Mouse (Mus musculus) fat pad, adult 2 months (tissue): ENCODE measurements around the gene Pafah1b3.

Source experiments
- DNase-seq: peaks from one replicate; pipeline ENCODE4 v3.0.0-alpha.2; 2011; ENCODE audit warnings: low read depth, low spot score; ENCODE audit errors: extremely low read depth

Pafah1b3 gene

DNA sequence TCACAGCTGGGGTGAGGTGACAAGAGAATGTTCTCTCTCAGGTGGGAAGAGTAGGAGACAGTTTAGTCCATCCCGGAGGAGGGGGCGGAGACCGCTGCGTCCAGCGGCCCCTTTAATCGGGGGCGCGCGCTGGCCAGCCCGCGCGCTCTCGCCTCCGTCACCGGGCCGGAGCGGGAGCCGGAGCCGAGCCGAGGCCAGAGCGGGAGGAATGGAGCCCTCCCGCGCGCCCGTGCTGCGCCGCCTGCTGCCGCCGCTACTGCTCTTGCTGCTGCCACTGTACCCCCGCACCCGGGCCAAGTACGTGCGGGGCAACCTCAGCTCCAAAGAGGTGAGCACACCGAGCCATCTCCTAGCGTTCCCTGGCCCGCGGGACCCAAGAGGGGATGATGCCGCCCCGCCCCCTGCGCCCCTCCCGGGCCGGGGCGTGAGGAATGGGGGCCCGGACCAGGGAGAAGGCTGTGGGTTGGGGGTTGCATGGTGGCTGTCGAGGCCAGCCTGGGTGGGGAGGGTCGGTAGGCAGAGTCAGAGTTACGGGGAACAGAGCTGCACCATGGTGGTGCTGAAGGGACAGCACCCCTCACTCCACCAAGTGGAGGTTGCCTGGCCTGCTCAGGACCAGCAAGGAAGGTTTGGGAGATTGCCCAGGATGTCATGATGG, 8.3 kb upstream of the Pafah1b3 start, which contains the start of gene Tmem145:
Tmem145 (plus strand) TSS at position 151 of the 658 bp plus-strand sequence.
- DNase-seq: no peak

DNA sequence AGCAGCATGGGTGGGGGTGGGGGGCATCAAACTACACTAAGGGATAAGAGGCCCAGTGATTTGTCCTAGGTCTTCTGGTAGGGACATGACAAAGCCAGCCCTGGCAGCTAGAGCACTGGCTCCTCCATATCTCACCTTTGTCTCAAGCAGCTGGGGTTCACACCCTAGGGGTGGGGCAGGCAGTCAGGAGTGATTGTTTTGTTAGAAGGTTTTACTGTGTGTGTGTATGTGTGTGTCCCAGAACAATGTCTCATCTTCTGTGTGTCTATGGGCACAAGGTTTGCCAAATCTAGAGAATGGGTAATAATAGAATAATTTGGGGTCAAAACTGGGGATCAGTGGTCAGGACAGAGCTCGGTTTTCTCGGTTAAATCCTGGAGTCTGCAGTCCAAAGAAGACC, 7.7 kb upstream of the Pafah1b3 start:
- DNase-seq: no peak

DNA sequence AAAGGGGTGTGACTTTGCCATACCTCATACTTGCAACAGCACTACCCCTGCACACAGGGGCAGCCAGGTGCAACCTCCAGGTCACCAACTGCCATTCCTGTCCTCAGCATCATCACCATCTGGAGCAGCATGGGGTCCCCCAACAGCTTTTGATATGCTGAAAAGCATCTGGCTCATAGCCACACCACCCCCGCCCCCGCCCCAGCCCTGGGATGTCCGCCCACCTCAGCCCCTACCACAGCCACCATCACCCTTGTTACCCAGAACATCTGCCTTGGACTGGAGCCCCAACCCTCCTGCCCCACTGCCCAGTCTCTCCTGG, 5.9 kb upstream of the Pafah1b3 start:
- DNase-seq: no peak

DNA sequence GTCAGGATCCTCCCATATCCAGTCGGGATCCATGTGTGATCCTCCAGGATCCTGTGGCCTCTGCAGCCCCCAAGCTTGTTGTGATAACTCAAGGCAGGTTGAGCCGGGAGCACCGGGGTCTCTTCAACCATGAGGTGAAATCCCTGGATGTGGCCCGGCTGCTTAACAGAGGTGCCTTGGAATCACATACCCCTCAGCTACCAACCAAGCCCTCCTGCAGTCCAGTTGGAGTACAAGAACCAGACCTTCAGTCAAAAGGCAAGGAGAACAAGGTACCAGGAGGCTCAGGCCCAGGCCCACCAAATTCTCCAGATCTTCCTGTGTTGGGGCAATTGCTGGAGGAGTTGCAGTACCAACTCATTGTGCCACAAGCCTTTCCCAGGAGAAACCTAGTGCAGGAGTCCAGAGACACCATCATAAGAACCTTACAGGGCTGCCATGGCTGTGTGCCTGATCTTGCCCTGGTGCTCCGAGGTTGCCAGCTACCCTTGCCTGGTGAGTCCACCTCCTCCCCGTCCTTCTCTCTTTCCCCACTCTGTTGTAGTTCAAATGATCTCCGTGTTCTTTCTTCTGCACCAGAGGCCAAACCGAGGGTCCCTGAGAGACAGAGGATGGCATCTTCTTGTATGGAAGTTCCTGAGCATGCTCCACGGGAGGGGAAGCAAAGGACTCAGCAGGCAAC, 5.4 kb upstream of the Pafah1b3 start:
- no peak for DNase-seq

DNA sequence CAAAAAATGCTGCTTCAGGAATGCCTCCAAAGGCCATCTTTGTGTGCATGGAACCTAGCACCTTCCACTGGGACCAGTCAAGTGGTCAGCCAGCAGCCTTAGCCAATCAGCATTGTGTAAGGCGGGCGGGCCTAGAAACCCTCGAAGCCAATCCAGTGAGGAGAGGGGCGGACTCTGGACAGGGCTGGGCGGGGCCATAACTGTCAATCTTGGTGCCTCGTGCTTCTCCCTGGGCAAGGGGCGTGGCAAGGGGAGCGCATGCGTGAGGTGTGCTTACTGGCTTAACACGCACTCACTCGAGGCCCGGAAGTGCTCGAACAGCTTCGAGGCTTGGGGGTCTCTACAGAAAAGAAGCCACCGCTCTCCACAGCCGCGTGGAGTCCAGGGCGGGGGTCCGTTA, 3.3 kb upstream of the Pafah1b3 start, which contains the start of gene Prr19:
Prr19 (plus strand) TSS at position 349 of the 400 bp plus-strand sequence.
- no peak for DNase-seq

DNA sequence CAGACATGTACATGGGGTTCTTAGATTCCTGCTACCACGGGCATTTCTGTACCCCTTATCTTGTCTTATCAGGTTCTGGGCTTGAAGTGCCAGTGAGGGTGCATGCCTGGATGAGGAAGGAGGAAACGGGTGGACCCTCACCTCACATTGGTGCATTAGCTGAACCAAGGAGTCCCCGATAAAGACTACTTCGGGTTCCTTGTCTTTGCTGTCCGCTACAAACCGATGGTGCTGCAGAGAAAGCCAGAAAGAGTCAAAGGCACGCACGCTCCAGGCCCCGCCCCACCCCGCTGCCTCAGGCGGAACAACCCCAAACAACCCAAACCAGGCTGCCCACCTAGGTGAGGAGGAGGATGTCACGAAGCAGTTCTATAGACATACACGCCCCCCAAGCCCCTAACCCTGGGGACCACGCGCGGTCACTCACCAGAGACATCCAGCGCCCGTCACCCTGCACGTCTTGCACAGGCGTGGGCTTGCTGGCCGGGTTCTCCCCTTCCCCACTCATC, 787 bp downstream of the Pafah1b3 start:
- DNase-seq: no peak

DNA sequence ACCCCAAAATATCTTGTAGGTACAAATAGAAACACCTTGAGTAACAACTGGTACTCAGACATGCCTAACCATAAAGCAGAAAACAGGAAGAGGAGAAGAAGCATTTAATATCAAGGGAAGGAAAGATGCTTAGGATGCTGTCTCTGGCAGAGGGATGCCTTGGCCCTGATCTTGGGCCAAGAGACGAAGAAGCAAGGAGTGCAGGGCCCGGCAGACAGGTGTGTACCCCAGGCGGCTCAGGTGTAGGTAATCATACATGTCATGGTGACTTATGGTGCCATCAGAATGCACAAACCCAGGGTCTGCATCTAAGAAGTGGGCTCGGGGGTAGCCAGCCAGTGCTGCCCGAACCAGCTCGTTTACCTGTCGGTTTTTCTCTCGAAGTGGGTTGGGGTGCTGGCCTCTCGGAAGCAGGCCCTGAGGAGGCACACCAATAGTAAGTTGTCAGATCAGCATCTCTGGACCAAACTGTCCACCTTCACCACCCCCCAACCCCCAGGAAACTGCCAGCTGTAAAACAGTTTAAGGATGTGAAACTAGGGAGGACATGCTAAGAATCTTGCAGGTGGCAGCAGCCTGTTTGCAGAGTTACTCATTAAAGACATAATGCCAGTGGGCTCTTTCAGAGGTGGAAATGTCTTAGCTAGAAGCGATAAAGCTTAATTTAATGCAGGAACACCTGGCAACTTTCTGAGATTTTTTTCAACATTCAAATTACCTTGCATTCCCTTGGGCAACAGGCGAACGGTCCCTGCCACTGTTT, 2.6 kb downstream of the Pafah1b3 start:
- no peak for DNase-seq

DNA sequence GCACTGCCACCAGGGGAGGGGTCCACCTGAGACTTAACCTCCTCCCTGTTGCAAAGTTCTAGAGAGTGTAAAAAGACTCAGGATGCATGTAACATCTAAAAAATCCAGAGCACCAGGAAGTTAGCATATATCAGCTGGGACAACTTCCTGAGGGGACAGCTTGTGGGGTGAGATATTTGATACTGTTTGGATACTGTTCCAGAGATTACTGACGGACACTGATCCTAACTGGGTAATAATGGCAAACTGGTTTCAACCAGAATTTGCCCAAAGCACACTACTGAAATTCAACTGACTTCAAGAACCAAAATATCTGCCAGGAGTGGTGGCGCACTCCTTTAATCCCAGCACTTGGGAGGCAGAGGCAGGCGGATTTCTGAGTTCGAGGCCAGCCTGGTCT, 3.3 kb downstream of the Pafah1b3 start:
- no peak for DNase-seq

DNA sequence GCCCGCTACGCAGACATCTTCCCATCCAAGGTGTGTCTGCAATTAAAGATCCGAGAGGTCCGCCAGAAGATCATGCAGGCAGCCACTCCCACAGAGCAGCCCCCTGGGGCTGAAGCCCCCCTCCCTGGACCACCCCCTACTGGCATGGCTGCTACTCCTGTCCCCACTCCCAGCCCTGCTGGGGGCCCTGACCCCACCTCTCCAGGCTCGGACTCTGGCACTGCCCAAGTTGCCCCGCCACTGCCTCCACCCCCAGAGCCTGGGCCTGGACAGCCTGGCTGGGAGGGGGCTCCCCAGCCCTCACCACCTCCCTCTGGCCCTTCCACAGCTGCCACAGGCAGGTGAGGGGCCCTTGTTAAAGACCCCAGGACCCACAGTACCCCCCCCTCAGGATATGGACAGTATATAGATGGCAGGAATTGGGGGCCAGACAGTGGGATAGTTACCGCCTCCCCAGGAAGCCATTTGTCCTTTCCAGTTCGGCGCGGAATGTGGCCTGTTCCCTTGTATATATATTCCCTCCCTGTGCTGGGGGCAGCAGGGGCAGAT, 4.5 kb downstream of the Pafah1b3 start:
- no peak for DNase-seq

DNA sequence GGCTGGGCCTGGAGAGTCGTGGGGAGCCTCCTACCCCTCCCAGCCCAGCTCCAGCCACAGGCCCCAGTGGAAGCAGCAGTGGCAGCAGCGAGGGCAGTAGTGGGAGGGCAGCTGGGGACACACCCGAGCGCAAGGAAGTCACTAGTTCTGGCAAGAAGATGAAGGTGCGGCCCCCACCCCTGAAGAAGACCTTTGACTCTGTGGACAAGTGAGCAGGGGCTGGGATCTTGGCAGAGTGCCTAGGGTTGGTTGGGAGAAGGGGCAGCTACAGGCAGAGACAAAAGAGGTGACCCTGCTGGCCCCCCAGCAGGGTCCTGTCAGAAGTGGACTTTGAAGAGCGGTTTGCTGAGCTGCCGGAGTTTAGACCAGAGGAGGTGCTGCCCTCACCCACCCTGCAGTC, 5.7 kb downstream of the Pafah1b3 start:
- no peak for DNase-seq

DNA sequence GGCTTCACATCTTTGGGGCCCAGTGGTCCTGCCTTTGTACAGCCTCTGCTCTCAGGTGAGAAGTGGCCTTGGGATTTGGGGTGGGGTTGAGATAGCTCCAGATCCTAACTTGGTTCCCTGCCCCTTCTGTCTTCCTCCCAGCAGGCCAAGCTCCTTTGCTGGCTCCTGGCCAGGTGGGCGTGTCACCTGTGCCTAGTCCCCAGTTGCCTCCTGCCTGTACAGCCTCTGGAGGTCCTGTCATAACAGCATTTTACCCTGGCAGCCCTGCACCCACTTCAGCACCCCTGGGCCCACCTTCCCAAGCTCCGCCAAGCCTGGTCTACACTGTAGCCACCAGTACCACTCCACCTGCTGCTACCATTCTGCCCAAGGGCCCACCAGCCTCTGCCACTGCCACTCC, 6.9 kb downstream of the Pafah1b3 start:
- no peak for DNase-seq

DNA sequence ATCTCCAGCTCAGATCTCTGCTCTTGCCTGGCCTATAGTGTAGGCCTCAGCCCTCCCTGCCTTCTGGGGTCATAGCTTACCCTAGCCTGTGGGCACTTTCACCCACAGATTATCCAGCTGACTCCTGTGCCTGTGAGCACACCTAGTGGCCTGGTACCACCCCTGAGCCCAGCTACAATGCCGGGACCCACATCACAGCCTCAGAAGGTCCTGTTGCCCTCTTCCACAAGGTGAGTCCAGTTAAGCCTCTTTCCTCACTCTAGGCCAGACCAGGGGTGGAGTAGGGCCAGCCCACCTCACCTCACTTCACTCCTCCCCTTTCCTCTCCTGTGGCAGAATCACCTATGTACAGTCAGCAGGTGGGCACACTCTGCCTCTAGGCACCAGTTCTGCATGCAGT, 7.3 kb downstream of the Pafah1b3 start:
- DNase-seq: no peak

DNA sequence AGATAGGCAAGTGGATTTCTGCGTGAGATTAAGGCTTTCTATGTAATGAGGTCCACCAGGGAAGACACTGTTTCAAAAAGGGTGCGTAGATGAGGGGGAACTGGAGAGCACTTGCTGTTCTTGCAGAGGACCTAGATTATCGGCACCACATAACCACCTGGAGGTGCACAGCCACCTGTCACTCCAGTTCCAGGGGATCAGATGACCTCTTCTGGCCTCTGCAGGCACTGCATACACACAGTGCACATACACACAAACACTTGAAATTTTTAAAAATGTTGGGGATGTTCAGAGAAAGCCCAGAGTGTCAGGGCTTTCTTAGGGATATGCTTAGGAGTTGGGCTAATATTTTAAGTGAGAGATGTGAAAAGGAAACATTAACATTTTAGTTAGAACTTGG, 7.9 kb downstream of the Pafah1b3 start:
- no peak for DNase-seq

DNA sequence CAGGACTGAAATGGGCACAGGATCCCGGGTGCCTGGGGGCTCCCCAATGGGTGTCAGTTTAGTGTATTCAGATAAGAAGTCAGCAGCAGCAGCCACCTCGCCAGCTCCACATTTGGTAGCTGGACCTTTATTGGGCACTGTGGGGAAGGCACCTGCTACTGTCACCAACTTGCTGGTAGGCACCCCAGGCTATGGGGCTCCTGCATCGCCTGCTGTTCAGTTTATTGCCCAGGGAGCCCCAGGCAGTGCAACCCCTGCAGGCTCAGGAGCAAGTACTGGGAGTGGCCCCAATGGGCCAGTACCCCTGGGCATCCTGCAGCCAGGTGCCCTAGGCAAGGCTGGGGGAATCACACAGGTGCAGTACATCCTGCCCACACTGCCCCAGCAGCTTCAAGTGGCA, 9.1 kb downstream of the Pafah1b3 start:
- DNase-seq: no peak

DNA sequence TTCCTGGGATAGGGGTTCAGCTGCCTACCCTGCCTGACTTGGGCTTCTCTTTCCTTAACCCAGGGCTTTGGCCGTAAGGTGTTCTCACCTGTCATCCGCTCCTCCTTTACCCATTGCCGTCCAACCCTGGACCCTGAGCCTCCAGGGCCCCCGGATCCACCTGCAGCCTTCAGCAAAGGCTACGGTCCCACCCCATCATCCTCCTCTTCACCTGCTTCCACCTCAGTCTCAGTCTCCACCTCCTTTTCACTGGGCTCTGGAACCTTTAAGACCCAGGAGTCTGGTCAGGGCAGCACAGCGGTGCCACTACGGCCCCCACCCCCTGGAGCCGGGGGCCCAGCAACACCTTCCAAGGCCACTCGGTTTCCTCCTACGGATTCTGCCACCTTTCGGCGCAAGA, 9.8 kb downstream of the Pafah1b3 start:
- DNase-seq: no peak

DNA sequence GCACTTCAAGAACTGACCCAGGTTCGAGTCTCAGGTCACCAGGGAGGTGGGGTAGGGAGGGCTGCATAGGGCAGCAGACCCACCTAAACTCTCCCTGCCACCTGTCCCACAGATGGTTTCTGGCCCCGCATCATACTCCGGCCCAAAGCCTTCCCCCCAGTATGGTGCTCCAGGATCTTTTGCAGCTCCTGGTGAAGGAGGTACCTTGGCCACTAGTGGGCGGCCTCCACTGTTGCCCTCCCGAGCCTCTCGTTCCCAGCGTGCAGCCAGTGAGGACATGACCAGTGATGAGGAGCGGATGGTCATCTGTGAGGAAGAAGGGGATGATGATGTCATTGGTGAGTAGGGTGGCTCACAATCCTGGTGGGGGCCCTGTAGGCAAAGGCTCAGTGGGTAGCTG, 10.8 kb downstream of the Pafah1b3 start:
- no peak for DNase-seq

DNA sequence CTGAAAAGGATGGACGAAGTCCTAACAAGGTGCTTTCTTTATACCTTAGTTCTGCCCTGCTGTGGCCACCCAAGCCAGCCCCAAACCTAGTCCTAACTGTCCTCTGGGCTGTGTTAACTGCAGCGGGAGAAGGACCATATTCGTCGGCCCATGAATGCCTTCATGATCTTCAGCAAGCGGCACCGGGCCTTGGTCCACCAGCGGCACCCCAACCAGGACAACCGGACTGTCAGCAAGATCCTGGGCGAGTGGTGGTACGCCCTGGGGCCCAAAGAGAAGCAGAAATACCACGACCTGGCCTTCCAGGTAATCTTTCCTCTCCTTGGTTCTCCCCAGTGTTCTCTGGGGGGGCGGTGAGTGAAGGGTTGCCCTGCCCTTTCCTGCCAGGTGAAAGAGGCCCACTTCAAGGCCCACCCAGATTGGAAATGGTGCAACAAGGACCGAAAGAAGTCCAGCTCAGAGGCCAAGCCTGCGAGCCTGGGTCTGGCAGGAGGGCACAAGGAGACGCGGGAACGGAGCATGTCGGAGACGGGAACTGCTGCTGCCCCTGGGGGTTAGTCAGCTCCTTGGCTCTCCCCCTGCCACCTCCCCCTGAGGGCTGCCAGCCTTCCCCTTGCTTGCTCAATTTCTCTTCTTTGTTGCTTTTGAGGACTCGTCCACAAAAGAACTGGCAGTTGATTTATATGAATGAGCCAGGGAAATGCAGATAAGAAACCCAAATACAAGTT, 12.1 kb downstream of the Pafah1b3 start:
- DNase-seq: no peak

DNA sequence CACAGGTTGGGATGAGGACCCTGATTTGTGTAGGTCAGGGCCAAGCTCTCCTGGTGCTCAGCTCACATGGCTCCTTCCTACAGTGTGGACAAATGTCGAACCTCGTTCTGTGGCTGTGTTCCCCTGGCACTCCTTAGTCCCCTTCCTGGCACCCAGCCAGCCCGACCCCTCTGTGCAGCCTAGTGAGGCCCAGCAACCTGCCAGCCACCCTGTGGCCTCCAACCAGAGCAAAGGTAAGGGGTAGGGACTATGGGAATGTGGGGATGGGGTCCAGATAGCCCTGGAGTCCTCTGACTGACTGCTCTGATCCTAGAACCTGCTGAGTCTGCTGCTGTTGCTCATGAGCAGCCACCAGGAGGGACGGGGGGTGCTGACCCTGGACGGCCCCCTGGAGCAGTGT, 13.0 kb downstream of the Pafah1b3 start:
- DNase-seq: no peak

DNA sequence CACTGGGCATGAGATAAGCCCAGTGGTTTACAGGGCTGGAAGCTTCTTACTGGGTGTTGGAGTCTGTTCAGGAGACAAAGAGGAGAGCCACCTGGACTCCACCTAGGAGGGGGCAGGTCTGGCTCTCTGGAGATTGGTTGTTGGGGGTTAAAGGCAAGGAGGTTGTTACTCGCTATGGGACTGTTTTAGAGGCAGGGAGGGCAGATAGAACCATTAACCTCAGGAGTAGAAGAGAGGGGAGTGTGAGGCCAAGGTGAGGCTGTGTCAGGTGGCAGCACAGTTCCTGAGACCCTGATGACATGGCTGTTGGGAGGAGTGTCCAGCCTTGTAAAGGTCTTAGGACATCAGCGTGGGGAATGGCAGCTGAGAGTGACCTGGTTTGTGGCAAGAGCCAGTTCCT, 13.6 kb downstream of the Pafah1b3 start:
- DNase-seq: no peak

DNA sequence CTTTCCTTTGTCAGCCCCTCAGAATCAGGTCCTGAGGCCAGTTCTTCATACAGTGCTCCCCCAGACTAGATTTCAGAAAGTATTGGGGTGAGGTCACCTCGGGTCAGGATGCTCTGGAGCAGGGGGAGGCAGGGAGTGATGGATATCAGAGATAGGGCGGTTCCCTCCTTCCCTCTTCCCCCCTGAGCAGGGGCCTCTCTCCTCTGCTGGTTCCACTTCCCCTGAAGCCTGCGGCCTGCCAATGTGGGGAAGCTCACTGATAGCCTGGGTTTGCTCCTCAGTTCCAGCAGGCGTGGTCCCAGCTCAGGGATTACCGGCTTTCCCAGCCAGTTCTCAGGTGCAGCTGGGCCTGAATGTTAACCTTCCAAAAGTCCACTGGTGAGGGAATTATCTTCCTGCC, 14.1 kb downstream of the Pafah1b3 start:
- DNase-seq: no peak

DNA sequence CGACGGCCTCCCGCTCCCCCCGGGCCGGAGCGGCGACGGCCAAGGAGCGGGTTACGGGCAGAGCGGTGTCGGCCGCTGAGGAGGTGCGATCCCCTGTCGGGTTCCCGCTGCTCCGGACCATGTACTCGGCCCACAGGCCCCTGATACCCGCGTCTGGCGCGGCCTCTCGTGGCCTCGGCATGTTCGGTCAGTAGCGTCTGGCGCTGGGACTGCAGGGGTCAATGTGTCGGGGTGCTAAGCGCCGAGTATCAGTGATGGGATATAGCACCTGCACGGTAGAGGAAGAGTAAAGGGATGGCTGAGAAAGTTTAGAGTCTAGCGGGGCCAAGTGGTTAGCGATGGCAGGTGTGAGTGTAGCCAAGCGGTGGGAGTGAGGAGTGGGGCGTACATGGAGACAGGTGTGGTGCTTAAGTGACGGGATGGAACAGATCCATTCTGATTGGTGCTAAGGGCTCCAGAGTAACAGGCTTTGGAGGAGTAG, 15.0 kb downstream of the Pafah1b3 start:
- no peak for DNase-seq
